Mouse (Mus musculus) small intestine, adult 2 months (tissue): ENCODE data around the gene Kat7. TPM values are rescaled to one million over a fixed set of nuclear protein-coding genes. Genes with fewer than 3 reads are reported as not detected.

ENCODE experiments used
- H3K27ac ChIP-seq: fragments of 200-500 bp; 2 replicates; pipeline ENCODE4 v1.5.1; 2012; ENCODE audit warnings: low read depth, low read length, control low read depth, inconsistent platforms; ENCODE audit not compliant: insufficient read depth
- H3K27me3 ChIP-seq: fragments of 200-500 bp; 2 replicates; pipeline ENCODE4 v1.6.1; 2012; ENCODE audit warnings: mild to moderate bottlenecking, moderate library complexity, low read length, inconsistent platforms; ENCODE audit not compliant: control insufficient read depth, insufficient read depth
- H3K36me3 ChIP-seq: fragments of 200-500 bp; 2 replicates; pipeline ENCODE4 v1.6.1; 2012; ENCODE audit warnings: mild to moderate bottlenecking, low read length, control low read depth, inconsistent platforms; ENCODE audit not compliant: control insufficient read depth, insufficient read depth
- H3K4me1 ChIP-seq: fragments of 200-500 bp; 2 replicates; pipeline ENCODE4 v1.6.1; 2012; ENCODE audit warnings: low read length, inconsistent platforms, mixed read lengths; ENCODE audit not compliant: control insufficient read depth, insufficient read depth, insufficient read length
- H3K4me3 ChIP-seq: fragments of 200-500 bp; 2 replicates; pipeline ENCODE4 v1.5.1; 2012; ENCODE audit warnings: low read depth, mild to moderate bottlenecking, control low read depth, inconsistent platforms, low read length, moderate library complexity
- CTCF ChIP-seq: fragments of 200-500 bp; IDR thresholded peaks from 2 replicates; pipeline ENCODE4 v1.5.1; 2012; ENCODE audit warnings: low read depth, mild to moderate bottlenecking, control low read depth, inconsistent platforms, low read length, moderate library complexity, mixed read lengths; ENCODE audit not compliant: insufficient replicate concordance, insufficient read length; ENCODE audit errors: extremely low read depth
- POLR2A ChIP-seq: fragments of 200-500 bp; IDR thresholded peaks from 2 replicates; pipeline ENCODE4 v1.6.1; 2012; ENCODE audit warnings: low read depth, mild to moderate bottlenecking, control low read depth, inconsistent platforms, low read length, moderate library complexity
- WGBS: fragments of 180-500 bp; shearing (Covaris S2); methylation state at CpG from one replicate; pipeline ENCODE4 v1.1.7; 2018; 5-methylcytosine and 5-hydroxymethylcytosine counted together
- polyA plus RNA-seq: library from polyadenylated mRNA; depleted of rRNA; stranded (reverse); fragments of >200 nt; gene quantifications from 2 replicates; pipeline ENCODE4 v1.2.3, GENCODE M21; 2012; rRNA removed

The Kat7 gene
- polyA plus RNA-seq, 1 experiment: 19.4 TPM

- no peaks in the 10 kb centered on the region for H3K27me3 ChIP-seq
- no peaks in the 10 kb centered on the region for H3K36me3 ChIP-seq
- no peak overlapping the region for H3K4me3 ChIP-seq
- WGBS: 53% methylated on average over 6 of the region's 6 CpGs
- TF ChIP-seq POLR2A (no peak), CTCF (no peak)
- no peaks in the 10 kb centered on the region for H3K4me1 ChIP-seq
- H3K27ac ChIP-seq: no peak overlapping the region
These were observed 71.6 kb downstream of the Kat7 start for GRCm38 (mm10) chr11:95238477-95238876.

- no peaks in the 10 kb centered on the region for H3K27me3 ChIP-seq
- H3K4me1 ChIP-seq: no peaks in the 10 kb centered on the region
- no peaks in the 10 kb centered on the region for H3K36me3 ChIP-seq
- no peak overlapping the region for H3K27ac ChIP-seq
- H3K4me3 ChIP-seq: no peak overlapping the region
- WGBS: 29% methylated on average over 6 of the region's 6 CpGs
- TF ChIP-seq CTCF: no peak
- TF ChIP-seq POLR2A: no peak
These were observed 77.7 kb downstream of the Kat7 start for GRCm38 (mm10) chr11:95232329-95232696.

GRCm38 (mm10) chr11:95231688-95232328 is 78.2 kb downstream of the Kat7 start:
- 14% methylated on average over 24 of the region's 24 CpGs for WGBS
- TF ChIP-seq CTCF: peak; percentile 67; the same call in 1 of the 2 replicates
- no peak for TF ChIP-seq POLR2A
- no peak overlapping the region for H3K4me3 ChIP-seq

GRCm38 (mm10) chr11:95227467-95227866 is 82.6 kb downstream of the Kat7 start:
- TF ChIP-seq CTCF: no peak
- no peak for TF ChIP-seq POLR2A
- no peaks in the 10 kb centered on the region for H3K36me3 ChIP-seq
- WGBS: 77% methylated on average over 5 of the region's 5 CpGs

More at GRCm38 (mm10) chr11:95231688-95232328, 78.2 kb downstream of the Kat7 start:
- Histone ChIP-seq H3K27ac (no peak overlapping the region), H3K27me3 (no peaks in the 10 kb centered on the region), H3K36me3 (no peaks in the 10 kb centered on the region), H3K4me1 (no peaks in the 10 kb centered on the region)

GRCm38 (mm10) chr11:95225448-95225847 is 84.6 kb downstream of the Kat7 start:
- Histone ChIP-seq H3K27me3 (peaks cover 21% of the 10 kb centered on the region), H3K4me1 (peaks cover 9% of the 10 kb centered on the region), H3K27ac (no peak overlapping the region), H3K36me3 (no peaks in the 10 kb centered on the region), H3K4me3 (no peak overlapping the region)
- 34% methylated on average over 7 of the region's 7 CpGs for WGBS
- TF ChIP-seq CTCF (no peak), POLR2A (no peak)

More at GRCm38 (mm10) chr11:95227467-95227866, 82.6 kb downstream of the Kat7 start:
- Histone ChIP-seq H3K27me3 (peaks cover 19% of the 10 kb centered on the region), H3K4me1 (peaks cover 9% of the 10 kb centered on the region), H3K27ac (no peak overlapping the region), H3K4me3 (no peak overlapping the region)

Other genes with a start within 250 kb of the Kat7 start
- 91.0 and 156 TPM in 2 replicates for gene Itga3, start 233.4 kb downstream of the Kat7 start, polyA plus RNA-seq
- gene Dlx3, start 190.1 kb downstream of the Kat7 start, polyA plus RNA-seq: 0.13 and 0.33 TPM in 2 replicates
- not detected in 2 replicates for gene Dlx4, start 164.0 kb downstream of the Kat7 start, polyA plus RNA-seq
- gene Tac4, start 48.7 kb downstream of the Kat7 start, polyA plus RNA-seq: 0.24 TPM in 1 of 2 replicates, not detected in the other
- gene Fam117a, start 26.8 kb upstream of the Kat7 start, polyA plus RNA-seq: 9.6 and 15.6 TPM in 2 replicates
- 81.9 and 151 TPM in 2 replicates for gene Slc35b1, start 74.4 kb upstream of the Kat7 start, polyA plus RNA-seq
- gene Spop, start 103.8 kb upstream of the Kat7 start, polyA plus RNA-seq: 23.1 and 65.9 TPM in 2 replicates
- 0.23 and 0.61 TPM in 2 replicates for gene Nxph3, start 204.3 kb upstream of the Kat7 start, polyA plus RNA-seq